8 mouse cellular contexts compared by ENCODE assay signal in the genomic region with DNA sequence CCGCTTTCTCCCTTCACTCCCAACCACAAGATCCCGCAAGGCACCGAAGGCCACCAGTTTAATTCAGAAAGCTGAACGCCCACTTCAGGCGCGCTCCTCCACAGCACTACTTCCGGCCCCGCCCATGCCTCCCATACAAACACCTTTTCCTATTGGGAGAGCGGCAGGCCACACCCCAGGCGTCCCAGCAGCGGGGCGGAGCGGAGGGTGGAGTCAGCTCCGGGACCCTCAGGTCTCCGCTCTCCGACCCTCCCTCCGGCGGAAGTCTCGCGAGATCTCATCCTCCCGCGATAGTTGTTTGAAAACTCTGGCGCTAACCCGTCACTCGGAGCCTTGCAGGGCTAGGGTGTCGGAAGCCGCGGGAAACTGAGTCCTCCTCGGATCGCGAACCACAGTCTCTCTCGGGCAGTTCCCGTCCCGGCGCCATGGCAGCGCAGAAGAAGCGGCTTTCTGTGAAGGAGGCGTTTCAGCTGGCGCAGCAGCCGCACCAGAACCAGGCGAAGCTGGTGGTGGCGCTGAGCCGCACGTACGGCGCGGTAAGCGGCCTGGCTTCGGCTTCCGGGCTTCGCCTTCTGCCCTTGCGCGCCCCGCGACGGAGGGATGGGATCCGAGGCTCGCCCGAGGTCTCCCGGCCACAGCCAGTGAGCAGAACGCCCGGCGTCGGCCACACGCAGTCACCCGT. TPM values are rescaled to one million over a fixed set of nuclear protein-coding genes. Genes with fewer than 3 reads are reported as not detected.
DNase-seq lines count a peak whose midpoint lies in the region; ATAC-seq and TF ChIP-seq lines count a peak whose summit lies in the region.

TSS of gene Ncapg (plus strand) at position 322 of the 682 bp plus-strand sequence.

- peak; percentile 100 for ATAC-seq in heart, embryonic 15.5 days (replicated peaks; ENCODE audit: insufficient number of reproducible peaks, insufficient read depth, low FRiP score, low read depth)
- ATAC-seq in liver, embryonic 14.5 days (ENCODE audit: insufficient read depth), result peak; percentile 98
- peak; percentile 100 for ATAC-seq in neural tube, embryonic 11.5 days (ENCODE audit: insufficient read depth, low FRiP score, low TSS enrichment)
- peak; percentile 100 for ATAC-seq in stomach, postnatal 0 days (ENCODE audit: low FRiP score, low TSS enrichment)

- 0 out of 2 replicates have a peak, but pooled peaks have one; percentile 2 for TF ChIP-seq CTCF in liver, embryonic 14.5 days (IDR thresholded peaks at IDR 0.05; ENCODE audit: low read depth)
- no peak; the same call in 1 of the 2 replicates for TF ChIP-seq CTCF in stomach, postnatal 0 days (IDR thresholded peaks at IDR 0.05; ENCODE audit: low read depth)

- H3K9ac ChIP-seq in heart, embryonic 15.5 days, result peak within 1 kb of the TSS; percentile 85
- peak within 1 kb of the TSS; percentile 91 for H3K9ac ChIP-seq in liver, embryonic 14.5 days (replicated peaks)
- peak within 1 kb of the TSS; percentile 69 for H3K9ac ChIP-seq in neural tube, embryonic 11.5 days (ENCODE audit: low read length)
- H3K9ac ChIP-seq in stomach, postnatal 0 days (ENCODE audit: low read length), result peak within 1 kb of the TSS; percentile 71

- H3K4me3 ChIP-seq in forebrain, embryonic 10.5 days, result peak within 1 kb of the TSS; percentile 91
- H3K4me3 ChIP-seq in heart, embryonic 15.5 days, result peak within 1 kb of the TSS; percentile 82
- H3K4me3 ChIP-seq in liver, embryonic 14.5 days (ENCODE audit: insufficient read depth in 1 of 2, low read depth in 2 of 2, low read length in 2 of 2), result peak within 1 kb of the TSS; percentile 83 to 97
- peak within 1 kb of the TSS; percentile 63 for H3K4me3 ChIP-seq in neural tube, embryonic 11.5 days (ENCODE audit: low read depth, low read length)
- H3K4me3 ChIP-seq in stomach, postnatal 0 days (ENCODE audit: low read depth, low read length), result peak within 1 kb of the TSS; percentile 70

- peaks cover 20% of the 10 kb centered on the region for H3K4me1 ChIP-seq in forebrain, embryonic 10.5 days
- H3K4me1 ChIP-seq in heart, embryonic 15.5 days (replicated peaks), result peaks cover 12% of the 10 kb centered on the region
- H3K4me1 ChIP-seq in liver, embryonic 14.5 days (replicated peaks; ENCODE audit: control insufficient read depth in 2 of 2, insufficient read depth in 2 of 2, low read length in 1 of 2), result peaks cover 0 to 5% of the 10 kb centered on the region in 2 experiments; a peak in 2 of 4 replicates
- H3K4me1 ChIP-seq in neural tube, embryonic 11.5 days (ENCODE audit: control insufficient read depth, insufficient read depth, low read length), result peaks cover 3% of the 10 kb centered on the region; the same call in 1 of the 2 replicates
- H3K4me1 ChIP-seq in stomach, postnatal 0 days (replicated peaks; ENCODE audit: control insufficient read depth, insufficient read depth), result no peaks in the 10 kb centered on the region

- H3K4me2 ChIP-seq in heart, embryonic 15.5 days, result peak within 1 kb of the TSS; percentile 92
- peak within 1 kb of the TSS; percentile 86 for H3K4me2 ChIP-seq in liver, embryonic 14.5 days (ENCODE audit: low read depth)
- H3K4me2 ChIP-seq in neural tube, embryonic 11.5 days (ENCODE audit: low read depth), result peak within 1 kb of the TSS; percentile 83
- peak within 1 kb of the TSS; percentile 96 for H3K4me2 ChIP-seq in stomach, postnatal 0 days (replicated peaks; ENCODE audit: low read depth)

- TF ChIP-seq EP300 in liver, embryonic 14.5 days (IDR thresholded peaks at IDR 0.05; ENCODE audit: low read depth), result peak; percentile 57
- TF ChIP-seq EP300 in stomach, postnatal 0 days (optimal IDR thresholded peaks at IDR 0.05), result peak; percentile 97

- WGBS in forebrain, embryonic 10.5 days, result under 1% methylated on average over 66 of the region's 66 CpGs
- under 1% methylated on average over 66 of the region's 66 CpGs for WGBS in heart, embryonic 15.5 days
- under 1% methylated on average over 66 of the region's 66 CpGs for WGBS in liver, embryonic 14.5 days (ENCODE audit: insufficient replicate concordance)
- WGBS in neural tube, embryonic 11.5 days, result 0% methylated on average over 66 of the region's 66 CpGs
- WGBS in stomach, postnatal 0 days, result under 1% methylated on average over 66 of the region's 66 CpGs

- peak within 1 kb of the TSS; percentile 97 for H3K27ac ChIP-seq in forebrain, embryonic 10.5 days
- H3K27ac ChIP-seq in heart, embryonic 15.5 days, result peak within 1 kb of the TSS; percentile 86
- H3K27ac ChIP-seq in liver, embryonic 14.5 days, result peak within 1 kb of the TSS; percentile 81
- H3K27ac ChIP-seq in neural tube, embryonic 11.5 days (ENCODE audit: low read depth, low read length), result peak within 1 kb of the TSS; percentile 69
- peak within 1 kb of the TSS; percentile 85 for H3K27ac ChIP-seq in stomach, postnatal 0 days (replicated peaks)

- peaks cover 24% of the 10 kb centered on the region for H3K36me3 ChIP-seq in forebrain, embryonic 10.5 days (replicated peaks)
- H3K36me3 ChIP-seq in heart, embryonic 15.5 days, result no peaks in the 10 kb centered on the region
- peaks cover 5% of the 10 kb centered on the region for H3K36me3 ChIP-seq in liver, embryonic 14.5 days (replicated peaks; ENCODE audit: control insufficient read depth, insufficient read depth, low read depth)
- no peaks in the 10 kb centered on the region for H3K36me3 ChIP-seq in neural tube, embryonic 11.5 days (ENCODE audit: control insufficient read depth, insufficient read depth, low read length)
- H3K36me3 ChIP-seq in stomach, postnatal 0 days (ENCODE audit: control insufficient read depth, insufficient read depth, low read length), result no peaks in the 10 kb centered on the region

- no peaks in the 10 kb centered on the region for H3K27me3 ChIP-seq in forebrain, embryonic 10.5 days (ENCODE audit: poor library complexity, severe bottlenecking)
- no peaks in the 10 kb centered on the region for H3K27me3 ChIP-seq in heart, embryonic 15.5 days
- no peaks in the 10 kb centered on the region for H3K27me3 ChIP-seq in liver, embryonic 14.5 days (ENCODE audit: control insufficient read depth, insufficient read depth, low read length)
- H3K27me3 ChIP-seq in neural tube, embryonic 11.5 days (ENCODE audit: control insufficient read depth, insufficient read depth, low read length), result no peaks in the 10 kb centered on the region
- no peaks in the 10 kb centered on the region for H3K27me3 ChIP-seq in stomach, postnatal 0 days (ENCODE audit: control insufficient read depth, insufficient read depth, low read length)

- peak; percentile 99 for DNase-seq in CD8-positive naive resting alpha-beta T cell, adult 2 months (ENCODE audit: low read depth in 2 of 2, low spot score in 2 of 2)
- peak; percentile 99 for DNase-seq in c-Kit-positive CD71-negative TER-119-negative erythroid progenitor cells, embryonic 14.5 days (ENCODE audit: low read depth)
- DNase-seq in forebrain, embryonic 10.5 days (ENCODE audit: extremely low spot score, low spot score), result peak; percentile 100
- peak; percentile 99 for DNase-seq in kidney, postnatal 25 days
- peak; percentile 97 to 98 (median 98) for DNase-seq in liver, embryonic 14.5 days (ENCODE audit: low read depth in 3 of 3, low spot score in 3 of 3)
- peak; percentile 100 for DNase-seq in neural tube, embryonic 11.5 days (ENCODE audit: low spot score)
- peak; percentile 100 for DNase-seq in stomach, postnatal 0 days (ENCODE audit: low spot score)

- H3K9me3 ChIP-seq in forebrain, embryonic 10.5 days, result no peaks in the 10 kb centered on the region
- H3K9me3 ChIP-seq in heart, embryonic 15.5 days (replicated peaks), result no peaks in the 10 kb centered on the region
- no peaks in the 10 kb centered on the region for H3K9me3 ChIP-seq in liver, embryonic 14.5 days (ENCODE audit: control insufficient read depth, low read length)
- H3K9me3 ChIP-seq in neural tube, embryonic 11.5 days (ENCODE audit: control insufficient read depth, low read length), result no peaks in the 10 kb centered on the region
- H3K9me3 ChIP-seq in stomach, postnatal 0 days (ENCODE audit: control insufficient read depth, low read length), result no peaks in the 10 kb centered on the region

RNA-seq across cellular contexts. Expression of gene Ncapg, which starts in this region (rescaled TPM):
- 81.2 and 83.1 TPM in 2 replicates for polyA plus RNA-seq in forebrain, embryonic 10.5 days (2016; fragmentation: Nextera tagmentation; extraction: Ambion mirVana)
- 27.0 and 31.6 TPM in 2 replicates for polyA plus RNA-seq in heart, embryonic 15.5 days (2015; fragmentation: Nextera tagmentation; extraction: Ambion mirVana)
- polyA plus RNA-seq in liver, embryonic 14.5 days (2012; rRNA removed), result 12.5 and 28.2 TPM in 2 replicates
- 57.4 and 60.6 TPM in 2 replicates for polyA plus RNA-seq in liver, embryonic 14.5 days (2014; fragmentation: Nextera tagmentation; extraction: Ambion mirVana)
- 70.4 and 73.0 TPM in 2 replicates for polyA plus RNA-seq in neural tube, embryonic 11.5 days (2014; fragmentation: Nextera tagmentation; extraction: Ambion mirVana)
- polyA plus RNA-seq in stomach, postnatal 0 days (2015; fragmentation: Nextera tagmentation; extraction: Ambion mirVana), result 7.9 and 11.4 TPM in 2 replicates

Comparison
In these comparisons a context has a peak if more than half of its experiments do, and no peak if none do; other contexts are left out.
1. Peak in every context shown above with its lines: DNase-seq, ATAC-seq, H3K4me3 ChIP-seq and H3K27ac ChIP-seq.